Mouse (Mus musculus) CH12.LX (cell line): Measurements from ENCODE around the gene Sdsl. TPM values are rescaled to one million over a fixed set of nuclear protein-coding genes. Genes with fewer than 3 reads are reported as not detected.

Experiments used
- DNase-seq: peaks from one replicate; pipeline ENCODE4 v3.0.0-alpha.2; 2013; ENCODE audit errors: extremely low read depth
- H3K27ac ChIP-seq: 2 replicates; pipeline ENCODE4 v1.5.1; 2012; ENCODE audit warnings: low read depth, mild to moderate bottlenecking, control low read depth, moderate library complexity; ENCODE audit not compliant: insufficient read depth
- H3K27me3 ChIP-seq: replicated peaks from 2 replicates; pipeline ENCODE3; 2012; ENCODE audit warnings: inconsistent platforms
- H3K36me3 ChIP-seq, 2 experiments: replicated peaks in 1 of 2; 2 replicates each; pipeline versions ENCODE3 to v1.6.1; 2012; ENCODE audit warnings: inconsistent platforms in 1 of 2, low read length in 1 of 2, mild to moderate bottlenecking in 1 of 2, mixed read lengths in 1 of 2, moderate library complexity in 1 of 2; ENCODE audit not compliant: control insufficient read depth in 1 of 2, insufficient read depth in 1 of 2
- H3K4me1 ChIP-seq, 2 experiments: 2 replicates each; pipeline ENCODE4 v1.6.1; 2012; ENCODE audit warnings: inconsistent platforms in 1 of 2, moderate library complexity in 1 of 2; ENCODE audit not compliant: insufficient read depth in 2 of 2, control insufficient read depth in 1 of 2
- H3K4me2 ChIP-seq: 2 replicates; pipeline ENCODE4 v1.6.1; 2012; ENCODE audit warnings: low read depth, mild to moderate bottlenecking, control low read depth; ENCODE audit not compliant: poor library complexity, insufficient read depth, severe bottlenecking
- H3K4me3 ChIP-seq, 3 experiments: fragments of 150-350 bp in 1 of 3; sonication (generic) in 1 of 3; replicated peaks in 1 of 3; 2 replicates each; pipeline versions ENCODE3 to v1.5.1; 2011 to 2012; ENCODE audit warnings: low read depth in 2 of 3, low read length in 2 of 3, mild to moderate bottlenecking in 2 of 3, moderate library complexity in 2 of 3, control low read depth in 1 of 3, improper control_type of control experiment in 1 of 3, inconsistent platforms in 1 of 3, mixed read lengths in 1 of 3; ENCODE audit not compliant: poor library complexity in 1 of 3
- H3K79me2 ChIP-seq: replicated peaks from 2 replicates; pipeline ENCODE4 v1.6.1; 2012; ENCODE audit warnings: mild to moderate bottlenecking, moderate library complexity; ENCODE audit not compliant: control insufficient read depth, poor library complexity, insufficient read depth, severe bottlenecking; ENCODE audit errors: extremely low read depth
- H3K9ac ChIP-seq: 2 replicates; pipeline ENCODE4 v1.6.1; 2012; ENCODE audit warnings: low read depth, mild to moderate bottlenecking, control low read depth, moderate library complexity; ENCODE audit not compliant: insufficient read depth
- H3K9me3 ChIP-seq: replicated peaks from 2 replicates; pipeline ENCODE3; 2012; ENCODE audit warnings: low read length, inconsistent platforms, mixed read lengths
- BHLHE40 ChIP-seq: IDR thresholded peaks from 2 replicates; pipeline ENCODE4 v1.6.1; 2011; ENCODE audit warnings: mild to moderate bottlenecking, low read depth, low read length, improper control_type of control experiment
- CHD1 ChIP-seq: IDR thresholded peaks from 2 replicates; pipeline ENCODE4 v1.6.1; 2012; ENCODE audit warnings: low read depth, low read length, improper control_type of control experiment, inconsistent platforms
- CHD2 ChIP-seq: IDR thresholded peaks from 2 replicates; pipeline ENCODE4 v1.6.1; 2011; ENCODE audit warnings: low read length, improper control_type of control experiment
- CTCF ChIP-seq, 2 experiments: IDR thresholded peaks in 1 of 2; conservative IDR thresholded peaks in 1 of 2; 2 replicates each; pipeline ENCODE4 v1.5.1; 2011 to 2012; ENCODE audit warnings: low read depth in 2 of 2, low read length in 2 of 2, improper control_type of control experiment in 1 of 2, inconsistent platforms in 1 of 2, mild to moderate bottlenecking in 1 of 2, moderate library complexity in 1 of 2
- E2F4 ChIP-seq: IDR thresholded peaks from 2 replicates; pipeline ENCODE4 v1.6.1; 2011; ENCODE audit warnings: low read depth, low read length, improper control_type of control experiment; ENCODE audit not compliant: insufficient replicate concordance
- EP300 ChIP-seq: IDR thresholded peaks from 2 replicates; pipeline ENCODE4 v1.6.1; 2011; ENCODE audit warnings: low read length, improper control_type of control experiment
- HCFC1 ChIP-seq: IDR thresholded peaks from 2 replicates; pipeline ENCODE4 v1.6.1; 2012; ENCODE audit warnings: low read depth, mild to moderate bottlenecking, inconsistent platforms, low read length, improper control_type of control experiment
- IRF4 ChIP-seq: IDR thresholded peaks from 2 replicates; pipeline ENCODE4 v1.6.1; 2014; ENCODE audit warnings: low read depth, mild to moderate bottlenecking, inconsistent platforms, low read length, improper control_type of control experiment
- JUND ChIP-seq: conservative IDR thresholded peaks from 2 replicates; pipeline ENCODE4 v1.6.1; 2011; ENCODE audit warnings: low read depth, low read length, improper control_type of control experiment
- KAT2A ChIP-seq: IDR thresholded peaks from 2 replicates; pipeline ENCODE4 v1.6.1; 2012; ENCODE audit warnings: low read length, improper control_type of control experiment, inconsistent platforms; ENCODE audit not compliant: insufficient replicate concordance
- MAX ChIP-seq: IDR thresholded peaks from 2 replicates; pipeline ENCODE4 v1.6.1; 2011; ENCODE audit warnings: low read length, improper control_type of control experiment
- MXI1 ChIP-seq: IDR thresholded peaks from 2 replicates; pipeline ENCODE4 v1.6.1; 2011; ENCODE audit warnings: mild to moderate bottlenecking, low read depth, low read length, improper control_type of control experiment
- MYC ChIP-seq: IDR thresholded peaks from 2 replicates; pipeline ENCODE4 v1.6.1; 2011; ENCODE audit warnings: low read depth, mild to moderate bottlenecking, improper control_type of control experiment, low read length
- NELFE ChIP-seq: IDR thresholded peaks from 2 replicates; pipeline ENCODE4 v1.6.1; 2011; ENCODE audit warnings: low read depth, low read length, improper control_type of control experiment
- NRF1 ChIP-seq: IDR thresholded peaks from 2 replicates; pipeline ENCODE4 v1.6.1; 2014; ENCODE audit warnings: low read depth, mild to moderate bottlenecking, inconsistent platforms, low read length, improper control_type of control experiment, moderate library complexity
- PAX5 ChIP-seq: IDR thresholded peaks from 2 replicates; pipeline ENCODE4 v1.6.1; 2012; ENCODE audit warnings: low read length, inconsistent platforms, mixed read lengths
- POLR2A ChIP-seq: IDR thresholded peaks from 2 replicates; pipeline ENCODE4 v1.6.1; 2011; ENCODE audit warnings: low read depth, mild to moderate bottlenecking, improper control_type of control experiment, low read length
- RCOR1 ChIP-seq: conservative IDR thresholded peaks from 2 replicates; pipeline ENCODE4 v1.6.1; 2012; ENCODE audit warnings: low read depth, mild to moderate bottlenecking, inconsistent platforms, low read length, improper control_type of control experiment
- SMC3 ChIP-seq: IDR thresholded peaks from 2 replicates; pipeline ENCODE4 v1.6.1; 2011; ENCODE audit warnings: low read depth, low read length, improper control_type of control experiment
- TBP ChIP-seq: conservative IDR thresholded peaks from 2 replicates; pipeline ENCODE4 v1.6.1; 2011; ENCODE audit warnings: low read depth, low read length, improper control_type of control experiment
- USF1 ChIP-seq: IDR thresholded peaks from 2 replicates; pipeline ENCODE4 v1.6.1; 2014; ENCODE audit warnings: low read depth, mild to moderate bottlenecking, inconsistent platforms, low read length, improper control_type of control experiment
- ZC3H11A ChIP-seq: IDR thresholded peaks from 2 replicates; pipeline ENCODE4 v1.6.1; 2012; ENCODE audit warnings: low read depth, mild to moderate bottlenecking, inconsistent platforms, low read length, improper control_type of control experiment
- dilution Hi-C: fragments of 300-500 bp; cut with MboI; formaldehyde crosslinking; loops from 2 replicates; pipeline ENCODE4 v1.14.3; 2020; ENCODE audit warnings: low sequenced_read_pairs; ENCODE audit not compliant: extremely low pct_unique_long_range_greater_than_20kb, extremely low pct_ligation_motif_present
- in situ Hi-C: fragments of 300-500 bp; cut with MboI; formaldehyde crosslinking; loops from 3 replicates; pipeline ENCODE4 v1.14.3; 2019; ENCODE audit warnings: low sequenced_read_pairs, low pct_ligation_motif_present, low pct_unique_long_range_greater_than_20kb, mixed read lengths
- polyA plus RNA-seq: library from polyadenylated mRNA; unstranded; fragments of >175 nt; gene quantifications from 2 replicates; pipeline ENCODE4 v1.2.1, GENCODE M21; 2012; ENCODE audit warnings: low read depth; ENCODE audit not compliant: insufficient read length
- total RNA-seq, 2 experiments: library from RNA; depleted of rRNA; stranded (reverse); fragments of 300-350 nt in 1 of 2; fragments of >200 nt in 1 of 2; gene quantifications; 2 replicates each; pipeline ENCODE4 v1.2.3; 2012 to 2014

Gene Sdsl
- total and polyA plus RNA-seq, 3 experiments: 0.37 to 4.0 TPM; not detected in 1

DNA sequence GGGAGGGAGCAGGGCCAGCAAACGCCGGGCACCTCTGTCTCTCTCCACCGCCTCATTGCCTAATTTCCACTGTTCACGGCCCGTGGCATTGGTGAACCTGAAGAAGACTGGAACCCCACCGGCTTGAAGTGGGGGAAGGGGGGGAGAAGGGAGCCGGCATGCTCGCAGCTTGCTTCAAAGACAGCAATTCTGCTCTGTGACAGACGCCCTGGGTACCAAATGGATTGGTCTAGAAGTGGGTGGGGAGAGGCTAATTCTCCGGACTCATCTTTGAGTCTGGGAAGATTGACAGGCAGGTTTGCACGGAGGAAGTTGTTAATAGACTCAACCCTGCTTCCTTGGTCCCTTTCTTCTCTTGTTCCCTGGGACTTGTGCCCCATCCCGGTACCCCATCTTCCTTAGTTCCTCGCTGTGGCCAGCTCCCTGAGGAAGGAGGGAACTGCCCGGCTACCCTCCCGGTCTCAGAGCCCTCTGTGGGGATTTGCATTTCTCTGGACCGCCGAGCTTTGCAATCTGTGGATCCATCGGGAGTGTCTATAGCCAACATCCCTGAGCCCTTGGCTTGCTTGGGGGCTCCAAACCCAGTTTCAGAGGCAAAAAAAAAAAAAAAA lies 35.6 kb downstream of the Sdsl start:
- Histone ChIP-seq H3K9ac (no peak overlapping the region), H3K4me1 (no peaks in the 10 kb centered on the region; a peak in 1 of 4 replicates), H3K9me3 (peaks cover 44% of the 10 kb centered on the region), H3K36me3 (no peaks in the 10 kb centered on the region), H3K4me3 (no peak overlapping the region), H3K79me2 (no peaks in the 10 kb centered on the region), H3K27me3 (peaks cover 65% of the 10 kb centered on the region), H3K27ac (no peak overlapping the region), H3K4me2 (no peak overlapping the region)
- DNase-seq: no peak
- in situ Hi-C loops: no loop called here
- dilution Hi-C loops: no loop called here
- TF ChIP-seq RCOR1 (no peak), CHD2 (no peak), IRF4 (no peak), MYC (no peak), PAX5 (no peak), KAT2A (no peak), EP300 (no peak), JUND (no peak), ZC3H11A (no peak), HCFC1 (no peak), POLR2A (no peak), USF1 (no peak), NELFE (no peak), SMC3 (no peak), NRF1 (no peak), BHLHE40 (no peak), MXI1 (no peak), MAX (no peak), CHD1 (no peak), TBP (no peak)

DNA sequence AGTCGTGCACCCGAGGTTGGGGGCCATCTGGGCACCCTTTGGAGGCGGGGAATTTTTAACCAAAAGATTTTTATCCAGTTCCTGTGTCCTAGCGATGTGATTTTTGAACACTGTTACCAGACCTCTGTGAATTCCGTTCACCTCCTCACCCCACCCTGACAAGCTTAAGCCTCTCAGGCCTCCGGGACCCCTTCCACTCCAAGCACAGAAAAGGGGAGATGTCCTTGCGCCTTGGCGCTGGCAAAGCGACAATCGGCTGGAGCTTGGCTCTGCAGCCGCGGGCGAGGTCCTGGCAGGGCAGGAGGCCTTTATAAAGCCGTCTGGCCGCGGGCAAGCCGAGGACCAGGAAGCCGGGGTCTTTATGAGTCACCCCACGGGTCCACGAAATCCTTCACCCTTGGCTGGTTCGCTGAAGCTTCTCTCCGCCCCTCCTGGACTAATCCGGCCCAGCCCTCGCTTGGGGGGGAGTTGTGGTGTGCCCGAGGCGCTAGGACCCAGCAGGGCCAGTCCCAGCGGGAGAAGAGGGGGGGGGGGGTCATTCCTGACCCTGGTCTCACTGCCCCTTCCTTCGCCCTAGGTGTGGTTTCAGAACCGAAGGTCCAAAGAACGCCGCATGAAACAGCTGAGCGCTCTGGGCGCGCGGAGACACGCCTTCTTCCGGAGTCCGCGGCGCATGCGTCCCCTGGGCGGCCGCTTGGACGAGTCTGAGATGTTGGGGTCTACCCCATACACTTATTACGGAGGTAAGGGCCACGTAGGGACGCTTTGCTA lies 36.7 kb downstream of the Sdsl start:
- DNase-seq: no peak
- H3K4me1 ChIP-seq: no peaks in the 10 kb centered on the region; a peak in 1 of 4 replicates
- no peaks in the 10 kb centered on the region for H3K36me3 ChIP-seq
- no peak overlapping the region for H3K4me2 ChIP-seq
- TF ChIP-seq CTCF (conservative IDR thresholded peaks at IDR 0.05 in 1 of 2, IDR thresholded peaks at IDR 0.05 in 1 of 2; ENCODE audit: low read depth in 2 of 2, low read length in 2 of 2) (no peak), TBP (no peak), USF1 (no peak), E2F4 (no peak)
- in situ Hi-C loops (no loop called here), dilution Hi-C loops (no loop called here)
- no peak overlapping the region for H3K27ac ChIP-seq
- no peak overlapping the region for H3K9ac ChIP-seq
- H3K79me2 ChIP-seq: no peaks in the 10 kb centered on the region
- peaks cover 51% of the 10 kb centered on the region for H3K9me3 ChIP-seq
- H3K27me3 ChIP-seq: peaks cover 70% of the 10 kb centered on the region
- H3K4me3 ChIP-seq: no peak overlapping the region
